17 mouse cellular contexts compared by ENCODE assay signal in the genomic region with DNA sequence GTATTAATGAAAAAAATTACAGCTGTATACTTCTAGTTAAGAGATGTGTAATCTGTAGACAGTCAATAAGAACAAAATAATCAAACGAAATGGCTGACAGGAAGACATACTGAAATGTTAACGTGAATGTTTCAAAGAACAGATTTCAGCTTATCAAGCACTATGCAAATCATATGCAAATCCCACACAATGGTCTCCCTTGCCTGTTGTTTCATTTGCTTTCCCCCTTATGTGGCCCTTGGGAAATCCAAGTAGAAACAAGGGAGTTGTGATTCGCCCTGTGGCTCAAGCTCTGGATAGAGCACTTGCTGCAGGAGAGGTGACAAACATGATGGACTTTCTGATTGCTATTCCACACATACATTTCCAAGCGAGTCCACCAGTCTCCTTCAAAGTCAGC.
"Had no signal": no experiment of that assay in that cellular context is flagged by ENCODE, and none has a peak within 500 bp of the region (broad histone marks: within the 10 kb centered on the region; RNA-seq: fewer than 3 reads in every experiment).

No protein-coding gene starts in this region.

- DNase-seq: lung, adult 2 months; lung, postnatal 14 days; lung, postnatal 36 days; right cerebral cortex, postnatal 14 days; thymus, adult 2 months; thymus, postnatal 25 days; thymus, postnatal 4 days had no signal

- H3K9ac ChIP-seq: lung, embryonic 15.5 days; midbrain, embryonic 13.5 days; midbrain, embryonic 15.5 days; neural tube, embryonic 12.5 days; stomach, embryonic 15.5 days had no signal

- H3K4me1 ChIP-seq: megakaryocyte, embryonic 14.5 days; stomach, embryonic 15.5 days had no signal

- H3K36me3 ChIP-seq: lung, embryonic 15.5 days; midbrain, embryonic 13.5 days; midbrain, embryonic 15.5 days; neural tube, embryonic 12.5 days; stomach, embryonic 15.5 days had no signal

- H3K4me3 ChIP-seq: lung, embryonic 15.5 days; megakaryocyte, embryonic 14.5 days; midbrain, embryonic 13.5 days; midbrain, embryonic 15.5 days; neural tube, embryonic 12.5 days; stomach, embryonic 15.5 days had no signal

- H3K27ac ChIP-seq: lung, embryonic 15.5 days; macrophage; midbrain, embryonic 13.5 days; midbrain, embryonic 15.5 days; neural tube, embryonic 12.5 days; stomach, embryonic 15.5 days; stomach, postnatal 0 days had no signal

- H3K9me3 ChIP-seq: lung, embryonic 15.5 days; midbrain, embryonic 13.5 days; midbrain, embryonic 15.5 days; neural tube, embryonic 12.5 days; stomach, embryonic 15.5 days had no signal

- ATAC-seq: lung, postnatal 0 days; midbrain, embryonic 13.5 days; midbrain, embryonic 15.5 days had no signal

- H3K27me3 ChIP-seq: lung, embryonic 15.5 days; megakaryocyte, embryonic 14.5 days; midbrain, embryonic 13.5 days; midbrain, embryonic 15.5 days; neural tube, embryonic 12.5 days; stomach, embryonic 15.5 days had no signal

- H3K4me2 ChIP-seq: lung, embryonic 15.5 days; midbrain, embryonic 11.5 days; midbrain, embryonic 13.5 days; midbrain, embryonic 15.5 days; neural tube, embryonic 12.5 days; stomach, embryonic 15.5 days had no signal
